Mouse (Mus musculus): ENCODE measurements at regions not wholly inside any gene's neighbourhood (a gene's known extent, or its start where the extent isn't known, plus 50 kb on each side); places are given as distances from the start of the nearest gene placed in this dataset.
"Not testable (repeated sequence)": the region's sequence is repeated elsewhere in the genome, so short reads cannot be mapped to it uniquely, and the experiment has no call there.

- Histone ChIP-seq H3K9me3 (ENCODE audit: control insufficient read depth, low read length) (no peaks in the 10 kb centered on the region), H3K36me3 (ENCODE audit: control insufficient read depth, insufficient read depth, low read length) (no peaks in the 10 kb centered on the region), H3K9ac (ENCODE audit: low read depth, low read length) (no peak overlapping the region), H3K4me3 (ENCODE audit: low read depth, low read length) (no peak overlapping the region), H3K4me2 (ENCODE audit: low read depth, low read length) (no peak overlapping the region), H3K27ac (replicated peaks; ENCODE audit: low read depth, low read length) (no peak overlapping the region), H3K4me1 (ENCODE audit: control insufficient read depth, insufficient read depth, low read length) (no peaks in the 10 kb centered on the region), H3K27me3 (replicated peaks; ENCODE audit: control insufficient read depth, insufficient read depth, low read length) (no peaks in the 10 kb centered on the region)
- 44% methylated on average over 3 of the region's 3 CpGs for WGBS
- DNase-seq (ENCODE audit: low spot score) (no peak), ATAC-seq (ENCODE audit: low read depth) (no peak)
Observed at GRCm38 (mm10) chr1:112785135-112785681, 920.5 kb upstream of the Dsel start.

DNA sequence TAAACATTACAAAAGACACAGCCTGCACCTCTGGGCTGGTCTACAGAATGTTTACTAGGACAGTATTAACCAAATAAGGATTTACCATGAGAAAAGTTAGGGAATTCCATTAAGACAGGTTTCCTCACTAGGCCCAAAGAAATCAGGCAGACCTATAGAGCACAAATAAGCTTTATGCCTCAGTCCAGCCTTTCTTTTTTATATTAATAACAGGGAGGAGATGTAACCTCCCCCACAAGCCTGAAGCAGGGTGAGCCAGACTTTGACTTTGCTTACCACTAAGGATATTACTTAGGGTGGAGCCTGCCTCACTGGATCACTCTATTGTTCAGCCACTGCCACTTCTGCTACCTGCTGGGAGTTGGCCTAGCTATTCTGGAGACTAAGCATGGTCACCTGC, 915.1 kb upstream of the Dsel start:
- H3K9ac ChIP-seq (ENCODE audit: low read depth, low read length) = no peak overlapping the region
- no peak overlapping the region for H3K27ac ChIP-seq (replicated peaks; ENCODE audit: low read depth, low read length)
- H3K9me3 ChIP-seq (ENCODE audit: control insufficient read depth, low read length) = 0 out of 2 replicates have a peak, but pooled peaks cover 8% of the 10 kb centered on the region
- no peaks in the 10 kb centered on the region for H3K27me3 ChIP-seq (replicated peaks; ENCODE audit: control insufficient read depth, insufficient read depth, low read length)
- no peaks in the 10 kb centered on the region for H3K4me1 ChIP-seq (ENCODE audit: control insufficient read depth, insufficient read depth, low read length)
- ATAC-seq (ENCODE audit: low read depth) (no peak), DNase-seq (ENCODE audit: low spot score) (no peak)
- H3K36me3 ChIP-seq (ENCODE audit: control insufficient read depth, insufficient read depth, low read length) = no peaks in the 10 kb centered on the region
- no peak overlapping the region for H3K4me2 ChIP-seq (ENCODE audit: low read depth, low read length)
- no peak overlapping the region for H3K4me3 ChIP-seq (ENCODE audit: low read depth, low read length)

GRCm38 (mm10) chr1:112778551-112778950, 913.8 kb upstream of the Dsel start:
- Histone ChIP-seq H3K4me3 (ENCODE audit: low read depth, low read length) (no peak overlapping the region), H3K9me3 (ENCODE audit: control insufficient read depth, low read length) (0 out of 2 replicates have a peak, but pooled peaks cover 8% of the 10 kb centered on the region), H3K4me1 (ENCODE audit: control insufficient read depth, insufficient read depth, low read length) (no peaks in the 10 kb centered on the region), H3K9ac (ENCODE audit: low read depth, low read length) (no peak overlapping the region), H3K4me2 (ENCODE audit: low read depth, low read length) (no peak overlapping the region), H3K27ac (replicated peaks; ENCODE audit: low read depth, low read length) (no peak overlapping the region), H3K36me3 (ENCODE audit: control insufficient read depth, insufficient read depth, low read length) (no peaks in the 10 kb centered on the region), H3K27me3 (replicated peaks; ENCODE audit: control insufficient read depth, insufficient read depth, low read length) (no peaks in the 10 kb centered on the region)
- 79% methylated on average over 1 of the region's 1 CpGs for WGBS
- ATAC-seq (ENCODE audit: low read depth) = no peak
- DNase-seq (ENCODE audit: low spot score) = no peak

DNA sequence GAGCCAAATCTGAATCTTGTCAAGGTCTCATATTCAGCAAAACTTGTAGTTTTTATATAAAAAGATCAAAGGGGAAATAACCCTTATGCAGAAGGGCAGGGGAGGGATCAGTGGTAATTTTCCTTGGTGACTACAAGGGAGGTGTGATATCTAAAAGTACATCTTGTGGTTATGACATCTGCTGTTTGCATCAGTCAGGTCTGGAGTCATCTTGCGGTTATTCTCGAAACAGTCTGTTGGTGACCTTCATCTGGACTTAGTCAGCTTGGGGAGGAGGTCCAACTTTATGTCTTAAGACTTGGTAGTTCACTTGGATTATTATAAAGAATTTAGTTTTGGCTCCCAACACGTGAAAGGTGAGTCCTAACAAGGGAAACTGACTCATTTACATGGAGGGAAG, 885.9 kb upstream of the Dsel start:
- 61% methylated on average over 3 of the region's 3 CpGs for WGBS
- not testable (repeated sequence) for H3K27ac ChIP-seq (replicated peaks; ENCODE audit: low read depth, low read length); H3K9me3 ChIP-seq (ENCODE audit: control insufficient read depth, low read length); ATAC-seq (ENCODE audit: low read depth); H3K27me3 ChIP-seq (replicated peaks; ENCODE audit: control insufficient read depth, insufficient read depth, low read length); H3K36me3 ChIP-seq (ENCODE audit: control insufficient read depth, insufficient read depth, low read length); H3K4me1 ChIP-seq (ENCODE audit: control insufficient read depth, insufficient read depth, low read length); H3K4me3 ChIP-seq (ENCODE audit: low read depth, low read length); DNase-seq (ENCODE audit: low spot score); H3K9ac ChIP-seq (ENCODE audit: low read depth, low read length); H3K4me2 ChIP-seq (ENCODE audit: low read depth, low read length)

GRCm38 (mm10) chr1:112748497-112748896, 883.8 kb upstream of the Dsel start:
- no peak overlapping the region for H3K27ac ChIP-seq (replicated peaks; ENCODE audit: low read depth, low read length)
- DNase-seq (ENCODE audit: low spot score) = no peak
- H3K4me1 ChIP-seq (ENCODE audit: control insufficient read depth, insufficient read depth, low read length) = no peaks in the 10 kb centered on the region
- no peaks in the 10 kb centered on the region for H3K36me3 ChIP-seq (ENCODE audit: control insufficient read depth, insufficient read depth, low read length)
- no peak overlapping the region for H3K4me2 ChIP-seq (ENCODE audit: low read depth, low read length)
- no peak overlapping the region for H3K9ac ChIP-seq (ENCODE audit: low read depth, low read length)
- no peaks in the 10 kb centered on the region for H3K9me3 ChIP-seq (ENCODE audit: control insufficient read depth, low read length)
- H3K4me3 ChIP-seq (ENCODE audit: low read depth, low read length) = no peak overlapping the region
- WGBS = 63% methylated on average over 2 of the region's 2 CpGs
- no peaks in the 10 kb centered on the region for H3K27me3 ChIP-seq (replicated peaks; ENCODE audit: control insufficient read depth, insufficient read depth, low read length)
- ATAC-seq (ENCODE audit: low read depth) = no peak

DNA sequence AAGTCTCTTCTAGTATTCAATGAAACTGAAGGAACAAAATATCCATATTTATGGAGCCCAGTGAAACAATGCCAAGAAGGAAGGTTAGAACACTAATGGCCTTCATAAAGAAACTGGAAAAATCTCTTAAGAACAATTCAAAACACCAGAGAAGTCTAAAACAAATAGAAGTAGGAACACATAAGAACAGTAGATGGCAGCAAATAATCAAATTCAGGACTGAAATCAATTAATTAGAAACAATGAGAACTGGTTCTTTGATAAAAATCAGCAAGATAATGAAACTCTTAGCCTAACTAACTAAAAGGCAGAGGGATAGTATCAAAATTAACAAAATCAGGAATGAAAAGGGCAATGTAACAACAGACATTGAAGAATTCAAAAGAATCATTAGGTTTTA, 839.2 kb upstream of the Dsel start:
- H3K27me3 ChIP-seq (replicated peaks; ENCODE audit: control insufficient read depth, insufficient read depth, low read length) = no peaks in the 10 kb centered on the region
- no peak overlapping the region for H3K4me2 ChIP-seq (ENCODE audit: low read depth, low read length)
- ATAC-seq (ENCODE audit: low read depth) (no peak), DNase-seq (ENCODE audit: low spot score) (peak; percentile 7)
- no peaks in the 10 kb centered on the region for H3K36me3 ChIP-seq (ENCODE audit: control insufficient read depth, insufficient read depth, low read length)
- no peak overlapping the region for H3K4me3 ChIP-seq (ENCODE audit: low read depth, low read length)
- no peak overlapping the region for H3K9ac ChIP-seq (ENCODE audit: low read depth, low read length)
- no peak overlapping the region for H3K27ac ChIP-seq (replicated peaks; ENCODE audit: low read depth, low read length)
- no peaks in the 10 kb centered on the region for H3K4me1 ChIP-seq (ENCODE audit: control insufficient read depth, insufficient read depth, low read length)
- no peaks in the 10 kb centered on the region for H3K9me3 ChIP-seq (ENCODE audit: control insufficient read depth, low read length)

DNA sequence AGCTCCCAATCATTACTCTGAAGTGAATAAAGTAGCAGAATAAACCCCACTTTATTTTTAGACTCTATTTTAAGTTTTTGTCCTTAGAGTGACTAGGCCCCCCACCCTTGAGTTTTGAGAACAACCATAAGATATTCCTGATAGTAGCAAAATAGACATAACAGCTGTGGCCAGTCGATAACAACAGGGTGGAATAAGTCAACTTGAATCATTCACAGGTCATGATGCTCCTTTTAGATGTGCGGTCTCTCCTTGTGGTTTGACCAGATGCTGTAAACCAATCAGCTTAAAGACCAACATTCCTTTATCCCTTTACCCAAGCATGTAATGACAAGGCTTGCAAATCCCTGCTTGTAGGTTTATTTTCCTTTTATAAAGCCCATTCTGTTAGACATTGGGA, 794.2 kb upstream of the Dsel start:
- ATAC-seq (ENCODE audit: low read depth) = no peak
- no peak for DNase-seq (ENCODE audit: low spot score)
- H3K36me3 ChIP-seq (ENCODE audit: control insufficient read depth, insufficient read depth, low read length) = no peaks in the 10 kb centered on the region
- no peak overlapping the region for H3K9ac ChIP-seq (ENCODE audit: low read depth, low read length)
- H3K27ac ChIP-seq (replicated peaks; ENCODE audit: low read depth, low read length) = no peak overlapping the region
- no peaks in the 10 kb centered on the region for H3K4me1 ChIP-seq (ENCODE audit: control insufficient read depth, insufficient read depth, low read length)
- H3K4me3 ChIP-seq (ENCODE audit: low read depth, low read length) = no peak overlapping the region
- H3K27me3 ChIP-seq (replicated peaks; ENCODE audit: control insufficient read depth, insufficient read depth, low read length) = no peaks in the 10 kb centered on the region
- no peak overlapping the region for H3K4me2 ChIP-seq (ENCODE audit: low read depth, low read length)
- 81% methylated on average over 2 of the region's 2 CpGs for WGBS
- no peaks in the 10 kb centered on the region for H3K9me3 ChIP-seq (ENCODE audit: control insufficient read depth, low read length)

DNA sequence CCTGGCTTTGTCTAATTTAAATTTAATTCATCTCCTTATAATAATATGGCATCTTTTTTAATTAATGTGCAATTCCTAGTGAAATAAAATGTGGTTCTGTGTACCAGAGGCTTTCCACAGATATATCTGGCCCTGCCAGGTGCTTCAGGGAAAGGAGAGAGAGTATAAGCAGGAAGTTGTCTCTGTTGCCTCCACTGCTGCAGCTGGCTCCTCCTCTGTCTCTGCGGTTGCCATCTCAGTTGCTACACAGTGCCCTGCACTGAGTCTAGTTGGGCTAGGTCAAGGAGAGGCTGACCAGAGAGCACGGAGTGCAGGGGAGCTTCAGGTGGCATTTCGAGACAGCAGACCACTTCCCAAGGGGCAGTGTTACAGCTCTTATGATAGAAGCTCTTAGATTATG, 773.6 kb upstream of the Dsel start:
- H3K36me3 ChIP-seq (ENCODE audit: control insufficient read depth, insufficient read depth, low read length) = no peaks in the 10 kb centered on the region
- no peak overlapping the region for H3K27ac ChIP-seq (replicated peaks; ENCODE audit: low read depth, low read length)
- no peak overlapping the region for H3K9ac ChIP-seq (ENCODE audit: low read depth, low read length)
- H3K9me3 ChIP-seq (ENCODE audit: control insufficient read depth, low read length) = no peaks in the 10 kb centered on the region
- ATAC-seq (ENCODE audit: low read depth) (no peak), DNase-seq (ENCODE audit: low spot score) (no peak)
- 79% methylated on average over 3 of the region's 3 CpGs for WGBS
- H3K27me3 ChIP-seq (replicated peaks; ENCODE audit: control insufficient read depth, insufficient read depth, low read length) = no peaks in the 10 kb centered on the region
- no peaks in the 10 kb centered on the region for H3K4me1 ChIP-seq (ENCODE audit: control insufficient read depth, insufficient read depth, low read length)
- no peak overlapping the region for H3K4me2 ChIP-seq (ENCODE audit: low read depth, low read length)
- H3K4me3 ChIP-seq (ENCODE audit: low read depth, low read length) = no peak overlapping the region
